Mouse (Mus musculus) brain, embryonic 14.5 days (tissue): ENCODE results near the gene Acvr1.

ENCODE experiments used
- CTCF ChIP-seq: fragments of 200-500 bp; IDR thresholded peaks from 2 replicates; pipeline ENCODE4 v1.5.1; 2012; ENCODE audit warnings: inconsistent platforms, mild to moderate bottlenecking, moderate library complexity, borderline replicate concordance; ENCODE audit not compliant: insufficient read depth, insufficient read length; ENCODE audit errors: extremely low read depth
- POLR2A ChIP-seq: fragments of 200-500 bp; IDR thresholded peaks from 2 replicates; pipeline ENCODE4 v1.6.1; 2012; ENCODE audit warnings: mild to moderate bottlenecking, inconsistent platforms, borderline replicate concordance; ENCODE audit not compliant: poor library complexity, insufficient read depth, insufficient read length, severe bottlenecking; ENCODE audit errors: extremely low read depth

- TF ChIP-seq POLR2A (no peak), CTCF (no peak)
Observed at GRCm38 (mm10) chr2:58478144-58478543, 88.8 kb downstream of the Acvr1 start.
